Mouse (Mus musculus): ENCODE data around the gene Atp8a2.

DNA sequence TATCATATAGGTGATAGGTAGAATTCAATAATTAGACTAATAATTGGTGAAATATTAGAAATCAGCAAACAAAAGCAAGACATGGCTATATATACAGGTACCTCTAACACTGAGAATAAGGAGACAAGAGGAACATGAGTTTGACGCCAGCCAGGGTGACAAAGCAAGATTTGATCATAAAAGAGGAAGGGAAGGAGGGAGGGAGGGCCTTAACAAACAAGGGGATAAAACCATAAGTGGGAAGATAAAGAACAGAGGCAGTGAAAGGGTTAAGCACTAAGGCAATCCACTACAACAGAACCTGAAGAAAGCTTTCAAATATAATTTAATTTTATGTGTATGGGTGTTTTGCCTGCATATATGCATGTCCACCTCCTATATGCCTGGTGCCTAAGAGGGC lies 2.4 kb downstream of the Atp8a2 start:
- TF ChIP-seq CTCF (IDR thresholded peaks at IDR 0.05; ENCODE audit: low read depth, low read length) (no peak), POLR2A (IDR thresholded peaks at IDR 0.05; ENCODE audit: borderline replicate concordance, low read depth, low read length) (no peak)
